Mouse (Mus musculus) neural tube, embryonic 11.5 days (tissue): ENCODE measurements around the gene Serpinb1c. TPM values are rescaled to one million over a fixed set of nuclear protein-coding genes. Genes with fewer than 3 reads are reported as not detected.

Experiments
- ATAC-seq: fragments of 200-750 bp; cut with Nextera tagmentation; 2 replicates; pipeline ENCODE4 v1.8.0; 2017; ENCODE audit warnings: moderate number of reproducible peaks, mild to moderate bottlenecking, moderate TSS enrichment, moderate library complexity; ENCODE audit not compliant: insufficient read depth, low FRiP score, low TSS enrichment
- DNase-seq: peaks from one replicate; pipeline ENCODE4 v3.0.0-alpha.2; 2015; ENCODE audit warnings: low spot score
- H3K27ac ChIP-seq: fragments of 300-500 bp; sonication (generic); 2 replicates; pipeline ENCODE4 v1.5.1; 2014; ENCODE audit warnings: low read depth, mild to moderate bottlenecking, low read length
- H3K27me3 ChIP-seq: fragments of 300-500 bp; sonication (generic); 2 replicates; pipeline ENCODE4 v1.6.1; 2014; ENCODE audit warnings: mild to moderate bottlenecking, low read length, mixed read lengths; ENCODE audit not compliant: control insufficient read depth, insufficient read depth
- H3K36me3 ChIP-seq: fragments of 300-500 bp; sonication (generic); 2 replicates; pipeline ENCODE4 v1.6.1; 2014; ENCODE audit warnings: mild to moderate bottlenecking, low read length, moderate library complexity, mixed read lengths; ENCODE audit not compliant: control insufficient read depth, insufficient read depth
- H3K4me1 ChIP-seq: fragments of 300-500 bp; sonication (generic); 2 replicates; pipeline ENCODE4 v1.6.1; 2014; ENCODE audit warnings: low read length, mixed read lengths; ENCODE audit not compliant: control insufficient read depth, insufficient read depth
- H3K4me2 ChIP-seq: fragments of 300-500 bp; sonication (generic); 2 replicates; pipeline ENCODE4 v1.6.1; 2014; ENCODE audit warnings: low read depth, mild to moderate bottlenecking, moderate library complexity
- H3K4me3 ChIP-seq: fragments of 300-500 bp; sonication (generic); 2 replicates; pipeline ENCODE4 v1.5.1; 2014; ENCODE audit warnings: low read depth, low read length
- H3K9ac ChIP-seq: fragments of 300-500 bp; sonication (generic); 2 replicates; pipeline ENCODE4 v1.6.1; 2014; ENCODE audit warnings: mild to moderate bottlenecking, low read length
- H3K9me3 ChIP-seq: fragments of 300-500 bp; sonication (generic); 2 replicates; pipeline ENCODE4 v1.6.1; 2016; ENCODE audit warnings: low read length; ENCODE audit not compliant: control insufficient read depth
- WGBS: fragments of 180-500 bp; shearing (Covaris S2); extraction: QIAGEN DNeasy Blood & Tissue Kit; methylation state at CpG from one replicate; pipeline ENCODE4 v1.1.7; 2014; 5-methylcytosine and 5-hydroxymethylcytosine counted together
- polyA plus RNA-seq: library from polyadenylated mRNA; unstranded; fragments of >200 nt; fragmentation: Nextera tagmentation; extraction: Ambion mirVana; gene quantifications from 2 replicates; pipeline ENCODE4 v1.2.1, GENCODE M21; 2014

Serpinb1c gene
- polyA plus RNA-seq, 1 experiment from 2014 or later = not detected

- Histone ChIP-seq H3K4me2 (no peak overlapping the region), H3K36me3 (no peaks in the 10 kb centered on the region), H3K9ac (no peak overlapping the region), H3K4me3 (no peak overlapping the region), H3K4me1 (no peaks in the 10 kb centered on the region), H3K9me3 (no peaks in the 10 kb centered on the region), H3K27ac (no peak overlapping the region), H3K27me3 (no peaks in the 10 kb centered on the region)
- DNase-seq = no peak
- ATAC-seq = no peak
- whole genome bisulfite sequencing = 65% methylated on average over 1 of the region's 1 CpGs
Observed at GRCm38 (mm10) chr13:32839314-32839713, 58.7 kb downstream of the Serpinb1c start.

GRCm38 (mm10) chr13:32834513-32834912, 63.5 kb downstream of the Serpinb1c start:
- Histone ChIP-seq H3K9ac (no peak overlapping the region), H3K4me3 (no peak overlapping the region), H3K36me3 (no peaks in the 10 kb centered on the region), H3K4me1 (no peaks in the 10 kb centered on the region), H3K4me2 (no peak overlapping the region), H3K9me3 (no peaks in the 10 kb centered on the region), H3K27me3 (no peaks in the 10 kb centered on the region), H3K27ac (no peak overlapping the region)
- DNase-seq (no peak), ATAC-seq (no peak)
- 91% methylated on average over 5 of the region's 5 CpGs for WGBS

GRCm38 (mm10) chr13:32833237-32833636, 64.8 kb downstream of the Serpinb1c start:
- ATAC-seq = no peak

GRCm38 (mm10) chr13:32832776-32833175, 65.2 kb downstream of the Serpinb1c start:
- DNase-seq (no peak), ATAC-seq (no peak)
- H3K36me3 ChIP-seq = no peaks in the 10 kb centered on the region
- H3K9me3 ChIP-seq = no peaks in the 10 kb centered on the region
- 74% methylated on average over 3 of the region's 3 CpGs for WGBS
- no peak overlapping the region for H3K9ac ChIP-seq
- H3K4me3 ChIP-seq = no peak overlapping the region
- no peak overlapping the region for H3K4me2 ChIP-seq
- no peak overlapping the region for H3K27ac ChIP-seq
- no peaks in the 10 kb centered on the region for H3K27me3 ChIP-seq
- H3K4me1 ChIP-seq = no peaks in the 10 kb centered on the region

More at GRCm38 (mm10) chr13:32833237-32833636, 64.8 kb downstream of the Serpinb1c start:
- DNase-seq = no peak
- no peaks in the 10 kb centered on the region for H3K4me1 ChIP-seq
- H3K36me3 ChIP-seq = no peaks in the 10 kb centered on the region
- no peaks in the 10 kb centered on the region for H3K27me3 ChIP-seq
- no peak overlapping the region for H3K4me3 ChIP-seq
- H3K9me3 ChIP-seq = no peaks in the 10 kb centered on the region
- 77% methylated on average over 6 of the region's 6 CpGs for WGBS
- no peak overlapping the region for H3K4me2 ChIP-seq
- no peak overlapping the region for H3K27ac ChIP-seq
- H3K9ac ChIP-seq = no peak overlapping the region

GRCm38 (mm10) chr13:32831505-32832273, 66.3 kb downstream of the Serpinb1c start:
- Histone ChIP-seq H3K4me1 (no peaks in the 10 kb centered on the region), H3K9ac (no peak overlapping the region), H3K4me3 (no peak overlapping the region), H3K9me3 (no peaks in the 10 kb centered on the region), H3K27me3 (no peaks in the 10 kb centered on the region), H3K36me3 (no peaks in the 10 kb centered on the region), H3K4me2 (no peak overlapping the region), H3K27ac (no peak overlapping the region)
- DNase-seq (no peak), ATAC-seq (no peak)
- WGBS = 81% methylated on average over 3 of the region's 3 CpGs

Other genes starting within 250 kb of the Serpinb1c start
- 1.8 and 2.3 TPM in 2 replicates for gene Mylk4, start 114.3 kb downstream of the Serpinb1c start, polyA plus RNA-seq
- 18.6 and 21.3 TPM in 2 replicates for gene Wrnip1, start 96.2 kb downstream of the Serpinb1c start, polyA plus RNA-seq
- not detected in 2 replicates for gene D930007J09Rik, start 95.4 kb downstream of the Serpinb1c start, polyA plus RNA-seq
- gene Serpinb1a, start 47.0 kb downstream of the Serpinb1c start, polyA plus RNA-seq = 0.69 and 1.6 TPM in 2 replicates
- 0.31 and 0.96 TPM in 2 replicates for gene Serpinb6b, start 67.0 kb upstream of the Serpinb1c start, polyA plus RNA-seq
- gene Serpinb9, start 105.0 kb upstream of the Serpinb1c start, polyA plus RNA-seq = 1.2 and 1.4 TPM in 2 replicates
- gene Serpinb9b, start 129.2 kb upstream of the Serpinb1c start, polyA plus RNA-seq = 0.20 TPM in 1 of 2 replicates, not detected in the other
- not detected in 2 replicates for gene Serpinb1b, start 180.4 kb upstream of the Serpinb1c start, polyA plus RNA-seq